Mouse (Mus musculus): ENCODE data around the gene 1700029J07Rik. TPM values are rescaled to one million over a fixed set of nuclear protein-coding genes. Genes with fewer than 3 reads are reported as not detected.

1700029J07Rik gene
- total RNA-seq, 2 experiments from 2014 or later: 0.52 to 0.84 TPM

GRCm38 (mm10) chr8:45973988-45974505 is 1.0 kb downstream of the 1700029J07Rik start:
- intact Hi-C loops (cut with DNase I): loop anchor here (10.0 kb wide), 1 partner anchor 581 kb away; the partner anchor contains the start of gene Cenpu
- DNase-seq (ENCODE audit: low spot score): no peak

- DNase-seq (ENCODE audit: low spot score): no peak
- intact Hi-C loops (cut with DNase I): loop anchor here (10.0 kb wide), 1 partner anchor 584 kb away; the partner anchor contains the start of gene Cenpu
Measured at GRCm38 (mm10) chr8:45970894-45971293, 4.2 kb downstream of the 1700029J07Rik start.

GRCm38 (mm10) chr8:45950622-45951021 is 24.4 kb downstream of the 1700029J07Rik start:
- intact Hi-C loops (cut with DNase I): no loop called here
- no peak for DNase-seq (ENCODE audit: low spot score)

- DNase-seq (ENCODE audit: low spot score): no peak
- intact Hi-C loops (cut with DNase I): no loop called here
Measured at GRCm38 (mm10) chr8:45946283-45946682, 28.8 kb downstream of the 1700029J07Rik start.

- intact Hi-C loops (cut with DNase I): no loop called here
- DNase-seq (ENCODE audit: low spot score): no peak
Measured at GRCm38 (mm10) chr8:45936986-45937385, 38.1 kb downstream of the 1700029J07Rik start.

- intact Hi-C loops (cut with DNase I): loop anchor here (1.0 to 5.0 kb wide), 4 partner anchors 52 to 497 kb away; no protein-coding TSS in a partner anchor
- peak; percentile 86 for DNase-seq (ENCODE audit: low spot score)
Measured at GRCm38 (mm10) chr8:45934582-45935014, 40.5 kb downstream of the 1700029J07Rik start, which contains the start of gene Ccdc110. Gene Ccdc110, plus strand, starts transcription at chr8:45934619.

GRCm38 (mm10) chr8:45922116-45922515 is 52.9 kb downstream of the 1700029J07Rik start:
- DNase-seq (ENCODE audit: low spot score): no peak
- intact Hi-C loops (cut with DNase I): no loop called here

- intact Hi-C loops (cut with DNase I): no loop called here
- no peak for DNase-seq (ENCODE audit: low spot score)
Measured at GRCm38 (mm10) chr8:45920392-45920791, 54.7 kb downstream of the 1700029J07Rik start.

GRCm38 (mm10) chr8:45918891-45919290 is 56.2 kb downstream of the 1700029J07Rik start:
- intact Hi-C loops (cut with DNase I): no loop called here
- DNase-seq (ENCODE audit: low spot score): no peak

- DNase-seq (ENCODE audit: low spot score): no peak
- intact Hi-C loops (cut with DNase I): no loop called here
Measured at GRCm38 (mm10) chr8:45917040-45917679, 57.9 kb downstream of the 1700029J07Rik start.

- intact Hi-C loops (cut with DNase I): no loop called here
- DNase-seq (ENCODE audit: low spot score): no peak
Measured at GRCm38 (mm10) chr8:45916496-45916895, 58.6 kb downstream of the 1700029J07Rik start.

GRCm38 (mm10) chr8:45913707-45914106 is 61.3 kb downstream of the 1700029J07Rik start:
- DNase-seq (ENCODE audit: low spot score): no peak
- intact Hi-C loops (cut with DNase I): no loop called here

- intact Hi-C loops (cut with DNase I): no loop called here
- DNase-seq (ENCODE audit: low spot score): no peak
Measured at GRCm38 (mm10) chr8:45906251-45906619, 68.8 kb downstream of the 1700029J07Rik start.

GRCm38 (mm10) chr8:45905591-45906250 is 69.3 kb downstream of the 1700029J07Rik start:
- intact Hi-C loops (cut with DNase I): no loop called here
- DNase-seq (ENCODE audit: low spot score): no peak

- intact Hi-C loops (cut with DNase I): no loop called here
- DNase-seq (ENCODE audit: low spot score): no peak
Measured at GRCm38 (mm10) chr8:45903659-45904058, 71.4 kb downstream of the 1700029J07Rik start.

Other genes with a start within 250 kb of the 1700029J07Rik start
- 10 to 100 TPM; 27.1 to 35.6 TPM for gene Pdlim3, start 89.8 kb downstream of the 1700029J07Rik start, total RNA-seq (2021)
- not detected for gene Ccdc110, start 40.6 kb downstream of the 1700029J07Rik start, total RNA-seq (2021)
- gene Ufsp2, start 276 bp upstream of the 1700029J07Rik start, total RNA-seq (2021): 10 to 100 TPM; 31.1 to 32.3 TPM
- 1 to 10 TPM; 1.0 to 1.1 TPM for gene Lrp2bp, start 24.1 kb upstream of the 1700029J07Rik start, total RNA-seq (2021)
- 10 to 100 TPM; 10.0 to 11.7 TPM for gene Ankrd37, start 30.5 kb upstream of the 1700029J07Rik start, total RNA-seq (2021)
- 10 to 100 TPM; 11.5 to 12.9 TPM for gene Cfap97, start 176.5 kb upstream of the 1700029J07Rik start, total RNA-seq (2021)
- gene Snx25, start 176.9 kb upstream of the 1700029J07Rik start, total RNA-seq (2021): 10 to 100 TPM in 1 of 2 experiments, 1 to 10 TPM in 1; 9.6 to 11.4 TPM
- gene Slc25a4, start 236.0 kb upstream of the 1700029J07Rik start, total RNA-seq (2021): 1,000 to 10,000 TPM; 5,468 to 5,495 TPM

All from heart, postnatal 25 days (tissue).